Mouse (Mus musculus) midbrain, embryonic 15.5 days (tissue): ENCODE data around the gene Lzts3. TPM values are rescaled to one million over a fixed set of nuclear protein-coding genes. Genes with fewer than 3 reads are reported as not detected.
A peak's percentile ranks its signal among the peaks of the same experiment; 100 is the strongest.

Experiments
- ATAC-seq: fragments of 200-750 bp; cut with Nextera tagmentation; replicated peaks from 2 replicates; pipeline ENCODE4 v1.8.0; 2017; ENCODE audit warnings: moderate TSS enrichment
- H3K27ac ChIP-seq: fragments of 300-500 bp; sonication (generic); 2 replicates; pipeline ENCODE4 v1.5.1; 2015; ENCODE audit warnings: mild to moderate bottlenecking, inconsistent platforms
- H3K27me3 ChIP-seq: fragments of 300-500 bp; sonication (generic); replicated peaks from 2 replicates; pipeline ENCODE4 v1.6.1; 2015; ENCODE audit warnings: inconsistent platforms
- H3K36me3 ChIP-seq: fragments of 300-500 bp; sonication (generic); replicated peaks from 2 replicates; pipeline ENCODE4 v1.6.1; 2015; ENCODE audit warnings: inconsistent platforms
- H3K4me1 ChIP-seq: fragments of 300-500 bp; sonication (generic); 2 replicates; pipeline ENCODE4 v1.6.1; 2015; ENCODE audit warnings: inconsistent platforms
- H3K4me2 ChIP-seq: fragments of 300-500 bp; sonication (generic); 2 replicates; pipeline ENCODE4 v1.6.1; 2015; ENCODE audit warnings: inconsistent platforms, mild to moderate bottlenecking, moderate library complexity
- H3K4me3 ChIP-seq: fragments of 300-500 bp; sonication (generic); 2 replicates; pipeline ENCODE4 v1.5.1; 2015; ENCODE audit warnings: mild to moderate bottlenecking, inconsistent platforms
- H3K9ac ChIP-seq: fragments of 300-500 bp; sonication (generic); 2 replicates; pipeline ENCODE4 v1.6.1; 2015; ENCODE audit warnings: mild to moderate bottlenecking, inconsistent platforms
- H3K9me3 ChIP-seq: fragments of 300-500 bp; sonication (generic); 2 replicates; pipeline ENCODE4 v1.6.1; 2016; ENCODE audit warnings: inconsistent platforms
- WGBS: fragments of 180-500 bp; shearing (Covaris S2); methylation state at CpG from one replicate; pipeline ENCODE4 v1.1.7; 2015; ENCODE audit warnings: mixed read lengths; 5-methylcytosine and 5-hydroxymethylcytosine counted together
- polyA plus RNA-seq: library from polyadenylated mRNA; unstranded; fragments of >200 nt; fragmentation: Nextera tagmentation; extraction: Ambion mirVana; gene quantifications from 2 replicates; pipeline ENCODE4 v1.2.1, GENCODE M21; 2015

The Lzts3 gene
- 17.4 and 17.9 TPM in 2 replicates for polyA plus RNA-seq

GRCm38 (mm10) chr2:130642684-130643369, at the start of gene Lzts3:
TSS of gene Lzts3 (minus strand) at chr2:130642803.
- Histone ChIP-seq H3K9ac (peak within 1 kb of the TSS; percentile 76), H3K27me3 (peaks cover 8% of the 10 kb centered on the region; the same call in 1 of the 2 replicates), H3K4me1 (peaks cover 16% of the 10 kb centered on the region), H3K27ac (peak within 1 kb of the TSS; percentile 79), H3K9me3 (no peaks in the 10 kb centered on the region), H3K4me3 (peak within 1 kb of the TSS; percentile 81), H3K4me2 (peak within 1 kb of the TSS; percentile 77), H3K36me3 (no peaks in the 10 kb centered on the region)
- peak; percentile 95 for ATAC-seq
- WGBS = 3% methylated on average over 39 of the region's 40 CpGs

GRCm38 (mm10) chr2:130689011-130689410, 46.4 kb upstream of the Lzts3 start:
- Histone ChIP-seq H3K4me3 (no peak overlapping the region), H3K9me3 (no peaks in the 10 kb centered on the region), H3K27me3 (no peaks in the 10 kb centered on the region), H3K27ac (no peak overlapping the region), H3K36me3 (0 out of 2 replicates have a peak, but pooled peaks cover 3% of the 10 kb centered on the region), H3K4me1 (no peaks in the 10 kb centered on the region), H3K4me2 (no peak overlapping the region), H3K9ac (no peak overlapping the region)
- no peak for ATAC-seq
- WGBS = 85% methylated on average over 2 of the region's 2 CpGs

- H3K9ac ChIP-seq = no peak overlapping the region
- no peaks in the 10 kb centered on the region for H3K4me1 ChIP-seq
- no peak overlapping the region for H3K4me2 ChIP-seq
- no peaks in the 10 kb centered on the region for H3K27me3 ChIP-seq
- H3K36me3 ChIP-seq = peaks cover 21% of the 10 kb centered on the region
- no peak overlapping the region for H3K27ac ChIP-seq
- no peaks in the 10 kb centered on the region for H3K9me3 ChIP-seq
- 93% methylated on average over 9 of the region's 9 CpGs for WGBS
- no peak overlapping the region for H3K4me3 ChIP-seq
- ATAC-seq = no peak
Measured at GRCm38 (mm10) chr2:130685426-130685825, 42.8 kb upstream of the Lzts3 start.

- Histone ChIP-seq H3K36me3 (peaks cover 54% of the 10 kb centered on the region), H3K27ac (no peak overlapping the region), H3K27me3 (no peaks in the 10 kb centered on the region), H3K9me3 (no peaks in the 10 kb centered on the region), H3K4me1 (no peaks in the 10 kb centered on the region), H3K4me2 (no peak overlapping the region), H3K9ac (no peak overlapping the region), H3K4me3 (no peak overlapping the region)
- ATAC-seq = no peak
- 91% methylated on average over 3 of the region's 3 CpGs for WGBS
Measured at GRCm38 (mm10) chr2:130681531-130681930, 38.9 kb upstream of the Lzts3 start.

- H3K27me3 ChIP-seq = no peaks in the 10 kb centered on the region
- 89% methylated on average over 6 of the region's 6 CpGs for WGBS
- ATAC-seq = no peak
Measured at GRCm38 (mm10) chr2:130679899-130680298, 37.3 kb upstream of the Lzts3 start.

GRCm38 (mm10) chr2:130679154-130679553, 36.6 kb upstream of the Lzts3 start:
- Histone ChIP-seq H3K27me3 (no peaks in the 10 kb centered on the region), H3K9me3 (no peaks in the 10 kb centered on the region), H3K36me3 (peaks cover 70% of the 10 kb centered on the region), H3K4me1 (no peaks in the 10 kb centered on the region), H3K27ac (no peak overlapping the region), H3K4me2 (no peak overlapping the region), H3K4me3 (no peak overlapping the region), H3K9ac (no peak overlapping the region)
- ATAC-seq = no peak
- 96% methylated on average over 12 of the region's 12 CpGs for WGBS

More at GRCm38 (mm10) chr2:130679899-130680298, 37.3 kb upstream of the Lzts3 start:
- H3K36me3 ChIP-seq = peaks cover 65% of the 10 kb centered on the region
- H3K27ac ChIP-seq = no peak overlapping the region
- H3K4me3 ChIP-seq = no peak overlapping the region
- H3K4me2 ChIP-seq = no peak overlapping the region
- no peak overlapping the region for H3K9ac ChIP-seq
- no peaks in the 10 kb centered on the region for H3K9me3 ChIP-seq
- no peaks in the 10 kb centered on the region for H3K4me1 ChIP-seq

- H3K27ac ChIP-seq = no peak overlapping the region
- 91% methylated on average over 10 of the region's 10 CpGs for WGBS
- no peak overlapping the region for H3K4me3 ChIP-seq
- peaks cover 84% of the 10 kb centered on the region for H3K36me3 ChIP-seq
- H3K4me2 ChIP-seq = no peak overlapping the region
- no peak for ATAC-seq
- no peak overlapping the region for H3K9ac ChIP-seq
- H3K9me3 ChIP-seq = no peaks in the 10 kb centered on the region
- no peaks in the 10 kb centered on the region for H3K4me1 ChIP-seq
- no peaks in the 10 kb centered on the region for H3K27me3 ChIP-seq
Measured at GRCm38 (mm10) chr2:130677211-130677610, 34.6 kb upstream of the Lzts3 start.

- Histone ChIP-seq H3K4me3 (peak within 1 kb of the TSS; percentile 62), H3K27me3 (no peaks in the 10 kb centered on the region), H3K4me2 (peak within 1 kb of the TSS; percentile 69), H3K36me3 (peaks cover 12% of the 10 kb centered on the region; the same call in 1 of the 2 replicates), H3K9me3 (no peaks in the 10 kb centered on the region), H3K27ac (peak within 1 kb of the TSS; percentile 87), H3K9ac (peak within 1 kb of the TSS; percentile 65), H3K4me1 (peaks cover 34% of the 10 kb centered on the region)
- 2% methylated on average over 31 of the region's 31 CpGs for WGBS
- ATAC-seq = peak; percentile 71
Measured at GRCm38 (mm10) chr2:130667559-130667958, 25.0 kb upstream of the Lzts3 start, which contains the start of gene Itpa. TSS of gene Itpa (plus strand) at chr2:130667610.

GRCm38 (mm10) chr2:130664102-130664701, 21.6 kb upstream of the Lzts3 start, which contains the start of gene Ddrgk1:
TSS of gene Ddrgk1 (minus strand) at chr2:130664659.
- no peaks in the 10 kb centered on the region for H3K27me3 ChIP-seq
- H3K9ac ChIP-seq = peak within 1 kb of the TSS; percentile 80
- H3K36me3 ChIP-seq = no peaks in the 10 kb centered on the region
- no peaks in the 10 kb centered on the region for H3K9me3 ChIP-seq
- peak; percentile 97 for ATAC-seq
- peak within 1 kb of the TSS; percentile 55 for H3K4me3 ChIP-seq
- H3K4me2 ChIP-seq = peak within 1 kb of the TSS; percentile 59
- peak within 1 kb of the TSS; percentile 98 for H3K27ac ChIP-seq
- WGBS = under 1% methylated on average over 40 of the region's 40 CpGs
- peaks cover 30% of the 10 kb centered on the region for H3K4me1 ChIP-seq

GRCm38 (mm10) chr2:130663342-130663741, 20.7 kb upstream of the Lzts3 start:
- Histone ChIP-seq H3K36me3 (peaks cover 3% of the 10 kb centered on the region; the same call in 1 of the 2 replicates), H3K4me2 (peak overlapping the region; percentile 59), H3K4me3 (peak overlapping the region; percentile 55), H3K27ac (peak overlapping the region; percentile 98), H3K27me3 (no peaks in the 10 kb centered on the region), H3K9me3 (no peaks in the 10 kb centered on the region), H3K9ac (peak overlapping the region; percentile 80; the same call in 1 of the 2 replicates), H3K4me1 (peaks cover 21% of the 10 kb centered on the region)
- WGBS = 88% methylated on average over 11 of the region's 11 CpGs
- no peak for ATAC-seq

- Histone ChIP-seq H3K27ac (no peak overlapping the region), H3K4me1 (peaks cover 12% of the 10 kb centered on the region), H3K9me3 (no peaks in the 10 kb centered on the region), H3K4me2 (no peak overlapping the region), H3K9ac (no peak overlapping the region), H3K4me3 (no peak overlapping the region), H3K27me3 (no peaks in the 10 kb centered on the region), H3K36me3 (peaks cover 31% of the 10 kb centered on the region)
- 97% methylated on average over 10 of the region's 10 CpGs for WGBS
- no peak for ATAC-seq
Measured at GRCm38 (mm10) chr2:130658530-130658929, 15.9 kb upstream of the Lzts3 start.

GRCm38 (mm10) chr2:130657541-130657940, 14.9 kb upstream of the Lzts3 start:
- no peaks in the 10 kb centered on the region for H3K9me3 ChIP-seq
- no peak for ATAC-seq
- no peak overlapping the region for H3K9ac ChIP-seq
- no peaks in the 10 kb centered on the region for H3K27me3 ChIP-seq
- peaks cover 36% of the 10 kb centered on the region for H3K36me3 ChIP-seq
- H3K4me2 ChIP-seq = no peak overlapping the region
- peaks cover 2% of the 10 kb centered on the region for H3K4me1 ChIP-seq
- H3K4me3 ChIP-seq = no peak overlapping the region
- 86% methylated on average over 6 of the region's 6 CpGs for whole genome bisulfite sequencing
- H3K27ac ChIP-seq = no peak overlapping the region
